Comparison of ENCODE assay signal across 10 mouse cellular contexts in the genomic region with DNA sequence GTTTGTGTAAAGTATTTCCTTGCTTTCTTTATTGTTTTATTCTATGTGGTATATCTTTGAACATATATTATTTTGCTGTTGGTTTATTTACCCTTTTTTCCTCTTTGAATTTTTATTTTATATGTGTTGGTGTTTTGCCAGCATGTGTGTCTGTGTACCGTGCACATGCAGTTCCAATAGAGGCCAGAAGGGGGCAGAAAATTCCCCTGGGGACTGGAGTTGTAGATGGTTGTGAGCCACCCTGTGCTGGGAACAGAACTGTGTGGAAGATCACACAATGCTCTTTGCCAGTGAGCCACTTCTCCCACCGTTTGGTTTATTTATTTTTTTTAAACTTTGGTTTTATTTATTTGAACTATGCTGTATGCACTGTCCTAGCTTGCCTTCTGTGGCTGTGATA. TPM values are rescaled to one million over a fixed set of nuclear protein-coding genes. Genes with fewer than 3 reads are reported as not detected.
DNase-seq lines count a peak whose midpoint lies in the region; ATAC-seq and TF ChIP-seq lines count a peak whose summit lies in the region.
"Had no signal": no experiment of that assay in that cellular context is flagged by ENCODE, and none has a peak within 500 bp of the region (broad histone marks: within the 10 kb centered on the region; RNA-seq: fewer than 3 reads in every experiment).

No protein-coding gene starts in this region.

- TF ChIP-seq RAD21 in CH12.LX (IDR thresholded peaks at IDR 0.05; ENCODE audit: low read depth, low read length) = peak; percentile 26

- H3K27me3 ChIP-seq in heart, adult 2 months (ENCODE audit: control insufficient read depth, insufficient read depth, low read length) = no peaks in the 10 kb centered on the region
- H3K27me3 ChIP-seq in CH12.LX (replicated peaks) = no peaks in the 10 kb centered on the region
- no peaks in the 10 kb centered on the region for H3K27me3 ChIP-seq in liver, embryonic 13.5 days
- H3K27me3 ChIP-seq: liver, embryonic 15.5 days had no signal

- peak; percentile 64 for TF ChIP-seq CTCF in heart, adult 2 months (IDR thresholded peaks at IDR 0.05)
- TF ChIP-seq CTCF in CH12.LX (conservative IDR thresholded peaks at IDR 0.05 in 1 of 2, IDR thresholded peaks at IDR 0.05 in 1 of 2; ENCODE audit: low read depth in 2 of 2, low read length in 2 of 2) = peak; percentile 85 to 89
- peak; percentile 23; the same call in 1 of the 2 replicates for TF ChIP-seq CTCF in cortical plate, adult 2 months (IDR thresholded peaks at IDR 0.05; ENCODE audit: extremely low read depth, insufficient read depth, low read length)

- TF ChIP-seq EP300 in heart, adult 2 months (IDR thresholded peaks at IDR 0.05; ENCODE audit: insufficient read depth, low read depth, low read length) = no peak
- no peak for TF ChIP-seq EP300 in CH12.LX (IDR thresholded peaks at IDR 0.05; ENCODE audit: low read length)

- H3K4me2 ChIP-seq in CH12.LX (ENCODE audit: insufficient read depth, low read depth, poor library complexity, severe bottlenecking) = no peak overlapping the region
- H3K4me2 ChIP-seq in liver, embryonic 13.5 days = no peak overlapping the region
- H3K4me2 ChIP-seq: liver, embryonic 15.5 days had no signal

- H3K36me3 ChIP-seq in heart, adult 2 months (ENCODE audit: control insufficient read depth, insufficient read depth, low read length) = no peaks in the 10 kb centered on the region
- peaks cover 0 to 36% of the 10 kb centered on the region in 2 experiments for H3K36me3 ChIP-seq in CH12.LX (replicated peaks in 1 of 2; ENCODE audit: control insufficient read depth in 1 of 2, insufficient read depth in 1 of 2, low read length in 1 of 2)
- H3K36me3 ChIP-seq in liver, embryonic 13.5 days = no peaks in the 10 kb centered on the region
- H3K36me3 ChIP-seq: liver, embryonic 15.5 days had no signal

- no peak for ATAC-seq in liver, embryonic 13.5 days (ENCODE audit: low read depth)

- H3K79me2 ChIP-seq in heart, adult 2 months (replicated peaks; ENCODE audit: control insufficient read depth, insufficient read depth, low read length) = no peaks in the 10 kb centered on the region
- H3K79me2 ChIP-seq in CH12.LX (replicated peaks; ENCODE audit: control insufficient read depth, extremely low read depth, insufficient read depth, poor library complexity, severe bottlenecking) = no peaks in the 10 kb centered on the region

- intact Hi-C loops in heart, adult 2 months (cut with DNase I) = loop anchor here (5.0 kb wide), 1 partner anchor 48 kb away; no protein-coding TSS in a partner anchor

- H3K4me1 ChIP-seq in heart, adult 2 months (ENCODE audit: control insufficient read depth, insufficient read depth, low read length) = no peaks in the 10 kb centered on the region
- no peaks in the 10 kb centered on the region for H3K4me1 ChIP-seq in CH12.LX (ENCODE audit: control insufficient read depth in 1 of 2, insufficient read depth in 2 of 2)
- peaks cover 2% of the 10 kb centered on the region; the same call in 1 of the 2 replicates for H3K4me1 ChIP-seq in cortical plate, adult 2 months (ENCODE audit: control insufficient read depth, insufficient read depth, low read length)
- H3K4me1 ChIP-seq in liver, embryonic 13.5 days (replicated peaks) = no peaks in the 10 kb centered on the region
- H3K4me1 ChIP-seq: liver, embryonic 15.5 days had no signal

- H3K27ac ChIP-seq in heart, adult 2 months = no peak overlapping the region
- H3K27ac ChIP-seq in CH12.LX (ENCODE audit: insufficient read depth, low read depth) = no peak overlapping the region
- no peak overlapping the region for H3K27ac ChIP-seq in cortical plate, adult 2 months (ENCODE audit: insufficient read depth, low read length)
- no peak overlapping the region for H3K27ac ChIP-seq in liver, embryonic 13.5 days
- H3K27ac ChIP-seq: liver, embryonic 15.5 days had no signal

- WGBS in heart, adult 2 months = 71% methylated on average over 2 of the region's 2 CpGs
- 59% methylated on average over 2 of the region's 2 CpGs for WGBS in liver, embryonic 13.5 days (ENCODE audit: insufficient replicate concordance)

- in situ Hi-C loops in CH12.LX (cut with MboI; ENCODE audit: low pct_ligation_motif_present, low pct_unique_long_range_greater_than_20kb, low sequenced_read_pairs) = no loop called here

- no peaks in the 10 kb centered on the region for H3K9me3 ChIP-seq in CH12.LX (replicated peaks; ENCODE audit: low read length)
- H3K9me3 ChIP-seq in liver, embryonic 13.5 days (replicated peaks) = no peaks in the 10 kb centered on the region
- H3K9me3 ChIP-seq: liver, embryonic 15.5 days had no signal

- no peak overlapping the region for H3K9ac ChIP-seq in heart, adult 2 months (ENCODE audit: low read depth, low read length)
- H3K9ac ChIP-seq in CH12.LX (ENCODE audit: insufficient read depth, low read depth) = no peak overlapping the region
- no peak overlapping the region for H3K9ac ChIP-seq in liver, embryonic 13.5 days
- H3K9ac ChIP-seq: liver, embryonic 15.5 days had no signal

- TF ChIP-seq POLR2A in heart, adult 2 months (IDR thresholded peaks at IDR 0.05; ENCODE audit: insufficient read depth, low read depth, low read length) = no peak
- TF ChIP-seq POLR2A in CH12.LX (IDR thresholded peaks at IDR 0.05; ENCODE audit: low read depth, low read length) = no peak
- TF ChIP-seq POLR2A in cortical plate, adult 2 months (IDR thresholded peaks at IDR 0.05; ENCODE audit: extremely low read depth, insufficient read depth, low read length) = no peak

- dilution Hi-C loops in CH12.LX (cut with MboI; ENCODE audit: extremely low pct_ligation_motif_present, extremely low pct_unique_long_range_greater_than_20kb, low sequenced_read_pairs) = no loop called here

- DNase-seq in heart, adult 2 months = peak in 1 of 2 experiments; percentile 25
- DNase-seq in heart, adult 9 months (ENCODE audit: low spot score in 2 of 2) = no peak
- peak; percentile 62 for DNase-seq in CH12.LX (ENCODE audit: extremely low read depth)
- peak; percentile 3 for DNase-seq in liver, embryonic 13.5 days
- DNase-seq in right cerebral cortex, postnatal 4 days = no peak
- DNase-seq in ovary, postnatal 36 days (ENCODE audit: low spot score) = no peak
- no peak for DNase-seq in urinary bladder, postnatal 14 days (ENCODE audit: low spot score)

- H3K4me3 ChIP-seq in heart, adult 2 months = no peak overlapping the region
- H3K4me3 ChIP-seq in CH12.LX (replicated peaks in 1 of 3; ENCODE audit: low read depth in 2 of 3, low read length in 2 of 3, poor library complexity in 1 of 3) = no peak overlapping the region
- H3K4me3 ChIP-seq in cortical plate, adult 2 months (ENCODE audit: insufficient read depth, low read length) = no peak overlapping the region
- H3K4me3 ChIP-seq in liver, embryonic 13.5 days (replicated peaks) = no peak overlapping the region
- H3K4me3 ChIP-seq: erythroblast, embryonic 14.5 days; liver, embryonic 15.5 days had no signal

TF ChIP-seq in CH12.LX, 34 proteins besides CTCF, POLR2A, EP300 and RAD21:
- peak; percentile 54 for TF ChIP-seq SMC3 (IDR thresholded peaks at IDR 0.05; ENCODE audit: low read depth, low read length)
- TF ChIP-seq KAT2A (IDR thresholded peaks at IDR 0.05; ENCODE audit: insufficient replicate concordance, low read length) = peak; percentile 83
- peak; percentile 39; the same call in 1 of the 2 replicates for TF ChIP-seq MYC (IDR thresholded peaks at IDR 0.05; ENCODE audit: low read depth, low read length)
- no peak for TF ChIP-seq UBTF (IDR thresholded peaks at IDR 0.05; ENCODE audit: low read depth, low read length)

RNA-seq across cellular contexts. Expression of a gene that starts 29.3 kb away (rescaled TPM):
- total RNA-seq in heart, adult 2 months (2021) = 100 to 1,000 TPM; 102 to 107 TPM
- polyA plus RNA-seq in heart, adult 2 months (2012; rRNA removed) = 22.1 and 53.3 TPM in 2 replicates
- 0.13 and 0.21 TPM in 2 replicates for total RNA-seq in CH12.LX (2012; rRNA removed)
- 0.18 and 0.24 TPM in 2 replicates for total RNA-seq in CH12.LX (2014; rRNA removed)
- 0.26 and 0.55 TPM in 2 replicates for polyA plus RNA-seq in CH12.LX (2012; ENCODE audit: insufficient read length, low read depth)
- 0.83 and 0.90 TPM in 2 replicates for polyA plus RNA-seq in cortical plate, adult 2 months (2012; rRNA removed)
- polyA plus RNA-seq in liver, embryonic 13.5 days (2015; fragmentation: Nextera tagmentation; extraction: Ambion mirVana) = 0.08 and 0.12 TPM in 2 replicates
- polyA plus RNA-seq: erythroblast, embryonic 14.5 days had no signal

RNA-seq across cellular contexts. Expression of a gene that starts 49.1 kb away (rescaled TPM):
- 10 to 100 TPM; 11.1 to 11.7 TPM for total RNA-seq in heart, adult 2 months (2021)
- 4.9 and 8.5 TPM in 2 replicates for polyA plus RNA-seq in heart, adult 2 months (2012; rRNA removed)
- total RNA-seq in CH12.LX (2012; rRNA removed) = 29.6 and 29.9 TPM in 2 replicates
- 32.4 and 37.3 TPM in 2 replicates for total RNA-seq in CH12.LX (2014; rRNA removed)
- polyA plus RNA-seq in CH12.LX (2012; ENCODE audit: insufficient read length, low read depth) = 23.3 and 25.5 TPM in 2 replicates
- 99.5 and 106 TPM in 2 replicates for polyA plus RNA-seq in cortical plate, adult 2 months (2012; rRNA removed)
- 2.5 and 2.6 TPM in 2 replicates for polyA plus RNA-seq in liver, embryonic 13.5 days (2015; fragmentation: Nextera tagmentation; extraction: Ambion mirVana)

Comparison
In these comparisons a context has a peak if more than half of its experiments do, and no peak if none do; other contexts are left out.
1. DNase-seq: peak in CH12.LX (single experiment) and liver, embryonic 13.5 days (single experiment); none in heart, adult 9 months (0 of 2), right cerebral cortex, postnatal 4 days (single experiment), ovary, postnatal 36 days (single experiment) and urinary bladder, postnatal 14 days (single experiment).
2. CTCF ChIP-seq: peak in every context shown above with its lines; median percentile 87 in CH12.LX; 64 in heart, adult 2 months; 23 in cortical plate, adult 2 months.
3. RNA of a gene that starts 29.3 kb away (polyA plus RNA-seq): 22.1 to 53.3 TPM in heart, adult 2 months; 0.83 to 0.90 TPM in cortical plate, adult 2 months, 0.26 to 0.55 TPM in CH12.LX and 0.08 to 0.12 TPM in liver, embryonic 13.5 days; every median in the first group is over 10 times any median in the second.